Mouse (Mus musculus): ENCODE results near the gene Gm20715. TPM values are rescaled to one million over a fixed set of nuclear protein-coding genes. Genes with fewer than 3 reads are reported as not detected.
"Not testable (repeated sequence)": the region's sequence is repeated elsewhere in the genome, so short reads cannot be mapped to it uniquely, and the experiment has no call there.

Gm20715 gene
- polyA plus RNA-seq, 1 experiment = not detected

GRCm38 (mm10) chr7:6455868-6456267, 45.8 kb downstream of the Gm20715 start, which contains the start of gene Olfr1336:
Gene Olfr1336, plus strand, starts transcription at chr7:6456168.
- H3K36me3 ChIP-seq (ENCODE audit: control insufficient read depth, insufficient read depth, low read length) = no peaks in the 10 kb centered on the region
- no peak for DNase-seq (ENCODE audit: low read depth in 1 of 2, low spot score in 2 of 2)
- no peak within 1 kb of the TSS for H3K4me3 ChIP-seq (ENCODE audit: extremely low read depth, insufficient read depth, insufficient read length)
- no peak within 1 kb of the TSS for H3K27ac ChIP-seq (ENCODE audit: insufficient read depth, low read length)
- H3K4me1 ChIP-seq (ENCODE audit: control insufficient read depth, insufficient read depth, insufficient read length) = no peaks in the 10 kb centered on the region
- TF ChIP-seq CTCF (IDR thresholded peaks at IDR 0.05; ENCODE audit: extremely low read depth, insufficient read depth, insufficient read length, insufficient replicate concordance) (no peak), POLR2A (IDR thresholded peaks at IDR 0.05; ENCODE audit: low read depth, low read length) (no peak)
- H3K27me3 ChIP-seq (ENCODE audit: control insufficient read depth, insufficient read depth, low read length) = no peaks in the 10 kb centered on the region

- no peak for DNase-seq (ENCODE audit: low read depth in 1 of 2, low spot score in 2 of 2)
- 50% methylated on average over 3 of the region's 3 CpGs for WGBS
- Histone ChIP-seq H3K27me3 (ENCODE audit: control insufficient read depth, insufficient read depth, low read length) (no peaks in the 10 kb centered on the region), H3K36me3 (ENCODE audit: control insufficient read depth, insufficient read depth, low read length) (no peaks in the 10 kb centered on the region), H3K27ac (ENCODE audit: insufficient read depth, low read length) (no peak overlapping the region), H3K4me1 (ENCODE audit: control insufficient read depth, insufficient read depth, insufficient read length) (no peaks in the 10 kb centered on the region), H3K4me3 (ENCODE audit: extremely low read depth, insufficient read depth, insufficient read length) (no peak overlapping the region)
- no peak for TF ChIP-seq POLR2A (IDR thresholded peaks at IDR 0.05; ENCODE audit: low read depth, low read length)
- TF ChIP-seq CTCF (IDR thresholded peaks at IDR 0.05; ENCODE audit: extremely low read depth, insufficient read depth, insufficient read length, insufficient replicate concordance) = no peak
Observed at GRCm38 (mm10) chr7:6456399-6456798, 46.3 kb downstream of the Gm20715 start.

GRCm38 (mm10) chr7:6466951-6467350, 56.9 kb downstream of the Gm20715 start, which contains the start of gene Olfr1346:
Gene Olfr1346, plus strand, starts transcription at chr7:6467101.
- Histone ChIP-seq H3K4me1 (ENCODE audit: control insufficient read depth, insufficient read depth, insufficient read length) (no peaks in the 10 kb centered on the region), H3K27me3 (ENCODE audit: control insufficient read depth, insufficient read depth, low read length) (no peaks in the 10 kb centered on the region), H3K27ac (ENCODE audit: insufficient read depth, low read length) (no peak within 1 kb of the TSS), H3K4me3 (ENCODE audit: extremely low read depth, insufficient read depth, insufficient read length) (no peak within 1 kb of the TSS), H3K36me3 (ENCODE audit: control insufficient read depth, insufficient read depth, low read length) (no peaks in the 10 kb centered on the region)
- DNase-seq (ENCODE audit: low read depth in 1 of 2, low spot score in 2 of 2) = no peak
- TF ChIP-seq POLR2A (IDR thresholded peaks at IDR 0.05; ENCODE audit: low read depth, low read length) (no peak), CTCF (IDR thresholded peaks at IDR 0.05; ENCODE audit: extremely low read depth, insufficient read depth, insufficient read length, insufficient replicate concordance) (no peak)

DNA sequence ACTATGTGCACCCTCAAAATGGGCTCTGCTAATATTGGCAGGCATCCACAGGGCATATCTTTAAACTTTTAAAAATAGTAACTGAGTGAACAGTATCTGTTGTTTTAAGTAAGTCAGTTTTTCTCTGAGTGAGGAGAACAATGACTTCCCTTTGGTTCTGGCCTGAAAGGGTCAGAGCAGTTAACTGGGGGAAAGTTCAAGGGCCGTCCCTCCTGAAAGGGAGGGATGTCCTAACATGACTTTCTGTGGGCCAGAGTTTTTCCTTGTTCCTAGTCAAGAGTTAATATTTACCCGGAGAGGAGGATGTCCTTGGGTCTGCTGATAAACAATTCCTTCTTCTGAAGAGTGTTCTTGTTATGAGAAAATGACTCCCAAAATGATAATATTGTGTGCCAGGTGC, 67.6 kb downstream of the Gm20715 start:
- H3K36me3 ChIP-seq (ENCODE audit: control insufficient read depth, insufficient read depth, low read length); H3K27me3 ChIP-seq (ENCODE audit: control insufficient read depth, insufficient read depth, low read length); H3K27ac ChIP-seq (ENCODE audit: insufficient read depth, low read length); H3K4me1 ChIP-seq (ENCODE audit: control insufficient read depth, insufficient read depth, insufficient read length); DNase-seq (ENCODE audit: low read depth in 1 of 2, low spot score in 2 of 2); H3K4me3 ChIP-seq (ENCODE audit: extremely low read depth, insufficient read depth, insufficient read length): not testable (repeated sequence)
- 84% methylated on average over 2 of the region's 2 CpGs for WGBS

DNA sequence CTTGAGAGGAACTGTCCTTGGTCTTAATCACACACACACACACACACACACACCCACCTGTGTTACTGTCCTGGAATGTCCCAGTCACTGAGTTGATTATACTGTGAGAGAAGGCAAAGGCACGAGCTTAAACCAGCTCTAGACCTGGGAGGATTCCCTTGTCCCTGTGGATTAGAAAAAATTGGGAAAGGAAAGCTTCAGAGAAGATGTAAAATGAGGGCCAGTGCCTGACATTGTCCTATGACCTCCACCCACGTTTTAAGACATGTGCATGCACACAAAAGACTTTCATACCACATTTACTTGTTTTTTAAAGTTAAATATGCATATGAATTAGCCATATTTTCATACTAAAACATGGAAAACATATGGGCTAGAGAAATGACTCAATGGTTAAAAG, 76.8 kb downstream of the Gm20715 start, which contains the start of gene Olfr5:
TSS of gene Olfr5 (minus strand) at position 101 of the 400 bp plus-strand sequence.
- Histone ChIP-seq H3K4me1 (ENCODE audit: control insufficient read depth, insufficient read depth, insufficient read length) (no peaks in the 10 kb centered on the region), H3K36me3 (ENCODE audit: control insufficient read depth, insufficient read depth, low read length) (no peaks in the 10 kb centered on the region), H3K4me3 (ENCODE audit: extremely low read depth, insufficient read depth, insufficient read length) (no peak within 1 kb of the TSS), H3K27me3 (ENCODE audit: control insufficient read depth, insufficient read depth, low read length) (no peaks in the 10 kb centered on the region), H3K27ac (ENCODE audit: insufficient read depth, low read length) (no peak within 1 kb of the TSS)
- TF ChIP-seq CTCF (IDR thresholded peaks at IDR 0.05; ENCODE audit: extremely low read depth, insufficient read depth, insufficient read length, insufficient replicate concordance) (no peak), POLR2A (IDR thresholded peaks at IDR 0.05; ENCODE audit: low read depth, low read length) (no peak)
- WGBS = 16% methylated on average over 2 of the region's 2 CpGs
- DNase-seq (ENCODE audit: low read depth in 1 of 2, low spot score in 2 of 2) = no peak

Other genes starting within 250 kb of the Gm20715 start
- gene Zfp444, start 238.1 kb upstream of the Gm20715 start, polyA plus RNA-seq (2012; rRNA removed) = 20.2 and 29.7 TPM in 2 replicates
- gene Galp, start 213.2 kb upstream of the Gm20715 start, polyA plus RNA-seq (2012; rRNA removed) = not detected in 2 replicates
- not detected in 2 replicates for gene Zscan5b, start 188.0 kb upstream of the Gm20715 start, polyA plus RNA-seq (2012; rRNA removed)
- not detected in 2 replicates for gene Epp13, start 157.6 kb upstream of the Gm20715 start, polyA plus RNA-seq (2012; rRNA removed)
- 0.35 and 0.44 TPM in 2 replicates for gene Zfp667, start 123.7 kb upstream of the Gm20715 start, polyA plus RNA-seq (2012; rRNA removed)
- gene Zfp583, start 79.0 kb upstream of the Gm20715 start, polyA plus RNA-seq (2012; rRNA removed) = 0.56 and 0.77 TPM in 2 replicates
- gene Gm3854, start 66.5 kb upstream of the Gm20715 start, polyA plus RNA-seq (2012; rRNA removed) = 0.02 and 0.08 TPM in 2 replicates
- gene Zfp78, start 47.0 kb upstream of the Gm20715 start, polyA plus RNA-seq (2012; rRNA removed) = 0.13 and 0.29 TPM in 2 replicates
- 1.3 and 1.4 TPM in 2 replicates for gene Zfp28, start 27.0 kb upstream of the Gm20715 start, polyA plus RNA-seq (2012; rRNA removed)
- gene Smim17, start 11.6 kb upstream of the Gm20715 start, polyA plus RNA-seq (2012; rRNA removed) = not detected in 2 replicates
- not detected in 2 replicates for gene Olfr1344, start 28.4 kb downstream of the Gm20715 start, polyA plus RNA-seq (2012; rRNA removed)
- gene Olfr1336, start 45.9 kb downstream of the Gm20715 start, polyA plus RNA-seq (2012; rRNA removed) = not detected in 2 replicates
- not detected in 2 replicates for gene Olfr1346, start 56.8 kb downstream of the Gm20715 start, polyA plus RNA-seq (2012; rRNA removed)
- gene Olfr5, start 76.7 kb downstream of the Gm20715 start, polyA plus RNA-seq (2012; rRNA removed) = not detected in 2 replicates
- not detected in 2 replicates for gene Olfr1347, start 89.5 kb downstream of the Gm20715 start, polyA plus RNA-seq (2012; rRNA removed)
- gene Olfr1348, start 98.5 kb downstream of the Gm20715 start, polyA plus RNA-seq (2012; rRNA removed) = not detected in 2 replicates
- not detected in 2 replicates for gene Olfr1349, start 112.7 kb downstream of the Gm20715 start, polyA plus RNA-seq (2012; rRNA removed)
- gene Olfr1350, start 154.6 kb downstream of the Gm20715 start, polyA plus RNA-seq (2012; rRNA removed) = not detected in 2 replicates

Measured in spleen, adult 2 months (tissue).